In genomic region chr15:25929936-25930335, GRCm38 (mm10) we compare ENCODE assay signal across 13 mouse cellular contexts. TPM values are rescaled to one million over a fixed set of nuclear protein-coding genes. Genes with fewer than 3 reads are reported as not detected.
DNase-seq lines count a peak whose midpoint lies in the region; ATAC-seq lines count a peak whose summit lies in the region.
"Had no signal": no experiment of that assay in that cellular context is flagged by ENCODE, and none has a peak within 500 bp of the region (broad histone marks: within the 10 kb centered on the region; RNA-seq: fewer than 3 reads in every experiment).

No protein-coding gene starts in this region.

- H3K27me3 ChIP-seq in kidney, embryonic 14.5 days (ENCODE audit: control insufficient read depth, insufficient read depth, low read length), result no peaks in the 10 kb centered on the region
- H3K27me3 ChIP-seq in heart, embryonic 14.5 days (ENCODE audit: control insufficient read depth, insufficient read depth, low read length), result no peaks in the 10 kb centered on the region
- H3K27me3 ChIP-seq: embryonic facial prominence, embryonic 12.5 days; hindbrain, embryonic 15.5 days had no signal

- peak; percentile 26 to 39 for DNase-seq in frontal cortex, postnatal 36 days (ENCODE audit: low spot score in 2 of 2)
- no peak for DNase-seq in frontal cortex, postnatal 25 days (ENCODE audit: low spot score in 2 of 2)
- DNase-seq in kidney, postnatal 10 days, result peak; percentile 43
- peak; percentile 37 for DNase-seq in adipocyte (ENCODE audit: low spot score)
- no peak for DNase-seq in adrenal gland, adult 2 months
- DNase-seq in lung, postnatal 25 days (ENCODE audit: low spot score), result no peak
- DNase-seq: adrenal gland, postnatal 25 days; cerebellum, postnatal 25 days; liver had no signal

- no peak for ATAC-seq in kidney, embryonic 14.5 days (ENCODE audit: low FRiP score, low TSS enrichment)
- no peak for ATAC-seq in heart, embryonic 14.5 days (ENCODE audit: insufficient number of reproducible peaks, insufficient read depth, low FRiP score, low read depth)

- no peak overlapping the region for H3K9ac ChIP-seq in kidney, embryonic 14.5 days (ENCODE audit: low read depth, low read length)
- no peak overlapping the region for H3K9ac ChIP-seq in heart, embryonic 14.5 days (ENCODE audit: low read length)
- H3K9ac ChIP-seq: embryonic facial prominence, embryonic 12.5 days; hindbrain, embryonic 15.5 days had no signal

- peaks cover 17% of the 10 kb centered on the region for H3K4me1 ChIP-seq in kidney, embryonic 14.5 days (ENCODE audit: control insufficient read depth, insufficient read depth, low read length)
- peaks cover 37 to 45% of the 10 kb centered on the region in 2 experiments for H3K4me1 ChIP-seq in heart, embryonic 14.5 days (ENCODE audit: control insufficient read depth in 2 of 2, insufficient read depth in 2 of 2, low read length in 2 of 2)

- no peak overlapping the region for H3K4me2 ChIP-seq in kidney, embryonic 14.5 days (replicated peaks; ENCODE audit: low read depth, low read length)
- peak overlapping the region; percentile 5; the same call in 1 of the 2 replicates for H3K4me2 ChIP-seq in heart, embryonic 14.5 days (ENCODE audit: low read length)
- H3K4me2 ChIP-seq: embryonic facial prominence, embryonic 12.5 days; hindbrain, embryonic 15.5 days had no signal

- WGBS in kidney, embryonic 14.5 days, result 49% methylated on average over 10 of the region's 10 CpGs
- WGBS in heart, embryonic 14.5 days, result 38% methylated on average over 10 of the region's 10 CpGs

- H3K4me3 ChIP-seq in kidney, embryonic 14.5 days (ENCODE audit: low read length), result no peak overlapping the region
- no peak overlapping the region for H3K4me3 ChIP-seq in heart, embryonic 14.5 days (ENCODE audit: control insufficient read depth in 1 of 2, insufficient read depth in 1 of 2, low read depth in 1 of 2, low read length in 2 of 2)
- H3K4me3 ChIP-seq: embryonic facial prominence, embryonic 12.5 days; hindbrain, embryonic 15.5 days had no signal

- no peaks in the 10 kb centered on the region for H3K36me3 ChIP-seq in kidney, embryonic 14.5 days (ENCODE audit: control insufficient read depth, insufficient read depth, low read length)
- H3K36me3 ChIP-seq in heart, embryonic 14.5 days (ENCODE audit: control insufficient read depth, insufficient read depth, low read length), result no peaks in the 10 kb centered on the region
- H3K36me3 ChIP-seq: embryonic facial prominence, embryonic 12.5 days; hindbrain, embryonic 15.5 days had no signal

- H3K27ac ChIP-seq in kidney, embryonic 14.5 days (ENCODE audit: low read depth, low read length), result no peak overlapping the region
- H3K27ac ChIP-seq in heart, embryonic 14.5 days (replicated peaks in 1 of 2; ENCODE audit: control insufficient read depth in 1 of 2, insufficient read depth in 1 of 2, low read depth in 2 of 2, low read length in 2 of 2), result peak overlapping the region; percentile 39 to 47
- H3K27ac ChIP-seq: embryonic facial prominence, embryonic 12.5 days; hindbrain, embryonic 15.5 days had no signal

- no peaks in the 10 kb centered on the region for H3K9me3 ChIP-seq in kidney, embryonic 14.5 days (ENCODE audit: control insufficient read depth, low read length)
- H3K9me3 ChIP-seq in heart, embryonic 14.5 days (ENCODE audit: control insufficient read depth, low read length), result no peaks in the 10 kb centered on the region
- H3K9me3 ChIP-seq: embryonic facial prominence, embryonic 12.5 days; hindbrain, embryonic 15.5 days had no signal

RNA-seq across cellular contexts. Expression of gene Zfp622, which starts 54.2 kb away (rescaled TPM):
- 38.1 and 38.4 TPM in 2 replicates for polyA plus RNA-seq in kidney, embryonic 14.5 days (2014; fragmentation: Nextera tagmentation; extraction: Ambion mirVana)
- 17.7 and 24.4 TPM in 2 replicates for polyA plus RNA-seq in heart, embryonic 14.5 days (2014; fragmentation: Nextera tagmentation; extraction: Ambion mirVana)
- total RNA-seq in adrenal gland, adult 2 months (2021), result 10 to 100 TPM; 30.1 to 40.1 TPM
- polyA plus RNA-seq in adrenal gland, adult 2 months (2012; rRNA removed), result 26.8 TPM in 2 replicates

Comparison
In these comparisons a context has a peak if more than half of its experiments do, and no peak if none do; other contexts are left out.
1. DNase-seq: peak in frontal cortex, postnatal 36 days (2 of 2), kidney, postnatal 10 days (single experiment) and adipocyte (single experiment); none in frontal cortex, postnatal 25 days (0 of 2), adrenal gland, adult 2 months (single experiment) and lung, postnatal 25 days (single experiment).